In genomic region chr17:15535162-15535800, GRCm38 (mm10) we compare ENCODE assay signal across 11 mouse cellular contexts. TPM values are rescaled to one million over a fixed set of nuclear protein-coding genes. Genes with fewer than 3 reads are reported as not detected.
A peak's percentile ranks its signal among the peaks of the same experiment; 100 is the strongest.
DNase-seq lines count a peak whose midpoint lies in the region; ATAC-seq and TF ChIP-seq lines count a peak whose summit lies in the region.
"Had no signal": no experiment of that assay in that cellular context is flagged by ENCODE, and none has a peak within 500 bp of the region (broad histone marks: within the 10 kb centered on the region; RNA-seq: fewer than 3 reads in every experiment).

No protein-coding gene starts in this region.

- H3K27ac ChIP-seq in embryonic facial prominence, embryonic 13.5 days = no peak overlapping the region
- no peak overlapping the region for H3K27ac ChIP-seq in embryonic facial prominence, embryonic 10.5 days (replicated peaks)
- H3K27ac ChIP-seq in bone marrow macrophage, adult 2 months (ENCODE audit: insufficient read depth, low read depth, low read length) = no peak overlapping the region
- H3K27ac ChIP-seq in neural tube, embryonic 15.5 days (replicated peaks) = no peak overlapping the region
- H3K27ac ChIP-seq: liver, embryonic 15.5 days had no signal

- no peak for TF ChIP-seq CTCF in bone marrow macrophage, adult 2 months (IDR thresholded peaks at IDR 0.05; ENCODE audit: low read depth, low read length)

- peak overlapping the region; percentile 93; the same call in 1 of the 2 replicates for H3K4me2 ChIP-seq in embryonic facial prominence, embryonic 13.5 days
- H3K4me2 ChIP-seq in neural tube, embryonic 15.5 days = peak overlapping the region; percentile 95; the same call in 1 of the 2 replicates

- no peak for ATAC-seq in embryonic facial prominence, embryonic 13.5 days (ENCODE audit: insufficient number of reproducible peaks, insufficient read depth, low FRiP score, low TSS enrichment, low read depth)
- no peak for ATAC-seq in neural tube, embryonic 15.5 days (ENCODE audit: low FRiP score)

- peaks cover 7% of the 10 kb centered on the region; the same call in 1 of the 2 replicates for H3K9me3 ChIP-seq in embryonic facial prominence, embryonic 13.5 days
- H3K9me3 ChIP-seq in embryonic facial prominence, embryonic 10.5 days = 0 out of 2 replicates have a peak, but pooled peaks cover 2% of the 10 kb centered on the region
- H3K9me3 ChIP-seq in neural tube, embryonic 15.5 days (replicated peaks) = no peaks in the 10 kb centered on the region
- H3K9me3 ChIP-seq: liver, embryonic 15.5 days had no signal

- no peaks in the 10 kb centered on the region for H3K4me1 ChIP-seq in embryonic facial prominence, embryonic 13.5 days
- H3K4me1 ChIP-seq in embryonic facial prominence, embryonic 10.5 days = peaks cover 11% of the 10 kb centered on the region
- H3K4me1 ChIP-seq in bone marrow macrophage, adult 2 months (ENCODE audit: control insufficient read depth, insufficient read depth, low read length) = peaks cover 7% of the 10 kb centered on the region
- peaks cover 13% of the 10 kb centered on the region; the same call in 1 of the 2 replicates for H3K4me1 ChIP-seq in neural tube, embryonic 15.5 days

- H3K36me3 ChIP-seq in embryonic facial prominence, embryonic 13.5 days = no peaks in the 10 kb centered on the region
- H3K36me3 ChIP-seq in embryonic facial prominence, embryonic 10.5 days (replicated peaks) = no peaks in the 10 kb centered on the region
- no peaks in the 10 kb centered on the region for H3K36me3 ChIP-seq in neural tube, embryonic 15.5 days
- H3K36me3 ChIP-seq: liver, embryonic 15.5 days had no signal

- no peak overlapping the region for H3K4me3 ChIP-seq in embryonic facial prominence, embryonic 13.5 days
- H3K4me3 ChIP-seq in embryonic facial prominence, embryonic 10.5 days = no peak overlapping the region
- H3K4me3 ChIP-seq in bone marrow macrophage, adult 2 months (ENCODE audit: insufficient read depth, low read length) = peak overlapping the region; percentile 50
- no peak overlapping the region for H3K4me3 ChIP-seq in neural tube, embryonic 15.5 days (replicated peaks)

- peaks cover 27% of the 10 kb centered on the region for H3K27me3 ChIP-seq in embryonic facial prominence, embryonic 13.5 days
- H3K27me3 ChIP-seq in embryonic facial prominence, embryonic 10.5 days (replicated peaks; ENCODE audit: low read depth, poor library complexity, severe bottlenecking) = peaks cover 38% of the 10 kb centered on the region
- peaks cover 11% of the 10 kb centered on the region for H3K27me3 ChIP-seq in neural tube, embryonic 15.5 days (replicated peaks)

- no peak for DNase-seq in embryonic facial prominence, embryonic 10.5 days (ENCODE audit: low spot score)
- peak; percentile 26 for DNase-seq in layer of hippocampus, adult 9-11 months
- DNase-seq in layer of hippocampus, adult 11-12 months (ENCODE audit: low spot score) = no peak
- DNase-seq in layer of hippocampus, postnatal 36 days = no peak
- no peak for DNase-seq in kidney, adult 9 months
- DNase-seq: kidney, postnatal 36 days; midbrain, embryonic 14.5 days had no signal

- no peak overlapping the region for H3K9ac ChIP-seq in embryonic facial prominence, embryonic 13.5 days
- no peak overlapping the region for H3K9ac ChIP-seq in neural tube, embryonic 15.5 days (replicated peaks)
- H3K9ac ChIP-seq: liver, embryonic 15.5 days had no signal

- WGBS in embryonic facial prominence, embryonic 13.5 days = 70% methylated on average over 11 of the region's 11 CpGs
- WGBS in embryonic facial prominence, embryonic 10.5 days = 66% methylated on average over 11 of the region's 11 CpGs
- 72% methylated on average over 11 of the region's 11 CpGs for WGBS in neural tube, embryonic 15.5 days

- no peak for TF ChIP-seq POLR2A in bone marrow macrophage, adult 2 months (IDR thresholded peaks at IDR 0.05; ENCODE audit: borderline replicate concordance, low read depth, low read length)

RNA-seq across cellular contexts. Expression of gene Pdcd2, which starts 8.2 kb away (rescaled TPM):
- polyA plus RNA-seq in embryonic facial prominence, embryonic 13.5 days (2015; fragmentation: Nextera tagmentation; extraction: Ambion mirVana) = 46.2 and 46.3 TPM in 2 replicates
- 43.3 and 45.5 TPM in 2 replicates for polyA plus RNA-seq in embryonic facial prominence, embryonic 10.5 days (2016; fragmentation: Nextera tagmentation; extraction: Ambion mirVana)
- polyA plus RNA-seq in bone marrow macrophage, adult 2 months (2012; ENCODE audit: insufficient read depth, insufficient read length, missing spikeins) = 21.9 and 32.4 TPM in 2 replicates
- polyA plus RNA-seq in neural tube, embryonic 15.5 days (2015; fragmentation: Nextera tagmentation; extraction: Ambion mirVana) = 63.4 and 66.6 TPM in 2 replicates
- 10 to 100 TPM; 16.7 to 18.9 TPM for total RNA-seq in layer of hippocampus, postnatal 36 days (2021)

RNA-seq across cellular contexts. Expression of gene Prdm9, which starts 28.9 kb away (rescaled TPM):
- polyA plus RNA-seq in embryonic facial prominence, embryonic 13.5 days (2015; fragmentation: Nextera tagmentation; extraction: Ambion mirVana) = 1.7 TPM in 2 replicates
- 1.5 and 2.3 TPM in 2 replicates for polyA plus RNA-seq in embryonic facial prominence, embryonic 10.5 days (2016; fragmentation: Nextera tagmentation; extraction: Ambion mirVana)
- 12.3 and 12.5 TPM in 2 replicates for polyA plus RNA-seq in bone marrow macrophage, adult 2 months (2012; ENCODE audit: insufficient read depth, insufficient read length, missing spikeins)
- 1.8 and 2.3 TPM in 2 replicates for polyA plus RNA-seq in neural tube, embryonic 15.5 days (2015; fragmentation: Nextera tagmentation; extraction: Ambion mirVana)
- total RNA-seq in layer of hippocampus, postnatal 36 days (2021) = 1 to 10 TPM; 3.6 to 4.0 TPM

RNA-seq across cellular contexts. Expression of gene Tbp, which starts 35.6 kb away (rescaled TPM):
- 52.1 and 54.0 TPM in 2 replicates for polyA plus RNA-seq in embryonic facial prominence, embryonic 13.5 days (2015; fragmentation: Nextera tagmentation; extraction: Ambion mirVana)
- 62.8 and 68.5 TPM in 2 replicates for polyA plus RNA-seq in embryonic facial prominence, embryonic 10.5 days (2016; fragmentation: Nextera tagmentation; extraction: Ambion mirVana)
- 29.9 and 33.7 TPM in 2 replicates for polyA plus RNA-seq in bone marrow macrophage, adult 2 months (2012; ENCODE audit: insufficient read depth, insufficient read length, missing spikeins)
- 48.8 and 51.7 TPM in 2 replicates for polyA plus RNA-seq in neural tube, embryonic 15.5 days (2015; fragmentation: Nextera tagmentation; extraction: Ambion mirVana)
- total RNA-seq in layer of hippocampus, postnatal 36 days (2021) = 10 to 100 TPM; 30.3 to 36.0 TPM

RNA-seq across cellular contexts. Expression of gene Psmb1, which starts 35.7 kb away (rescaled TPM):
- polyA plus RNA-seq in embryonic facial prominence, embryonic 13.5 days (2015; fragmentation: Nextera tagmentation; extraction: Ambion mirVana) = 263 and 267 TPM in 2 replicates
- polyA plus RNA-seq in embryonic facial prominence, embryonic 10.5 days (2016; fragmentation: Nextera tagmentation; extraction: Ambion mirVana) = 281 and 290 TPM in 2 replicates
- 146 and 150 TPM in 2 replicates for polyA plus RNA-seq in bone marrow macrophage, adult 2 months (2012; ENCODE audit: insufficient read depth, insufficient read length, missing spikeins)
- 247 and 250 TPM in 2 replicates for polyA plus RNA-seq in neural tube, embryonic 15.5 days (2015; fragmentation: Nextera tagmentation; extraction: Ambion mirVana)
- total RNA-seq in layer of hippocampus, postnatal 36 days (2021) = 100 to 1,000 TPM; 120 to 138 TPM
